Mouse (Mus musculus) erythroblast, embryonic 14.5 days (primary cell): ENCODE results near the gene Adprh. TPM values are rescaled to one million over a fixed set of nuclear protein-coding genes. Genes with fewer than 3 reads are reported as not detected.
"Not testable (repeated sequence)": the region's sequence is repeated elsewhere in the genome, so short reads cannot be mapped to it uniquely, and the experiment has no call there.

ENCODE experiments used
- H3K27me3 ChIP-seq: 2 replicates; pipeline ENCODE4 v1.6.1; 2012; ENCODE audit warnings: inconsistent platforms; ENCODE audit not compliant: control insufficient read depth
- H3K36me3 ChIP-seq: 2 replicates; pipeline ENCODE4 v1.6.1; 2012; ENCODE audit warnings: mild to moderate bottlenecking, inconsistent platforms; ENCODE audit not compliant: control insufficient read depth
- H3K4me1 ChIP-seq: 2 replicates; pipeline ENCODE4 v1.6.1; 2012; ENCODE audit warnings: inconsistent platforms; ENCODE audit not compliant: control insufficient read depth
- H3K4me3 ChIP-seq: replicated peaks from 2 replicates; pipeline ENCODE3; 2012; ENCODE audit warnings: moderate library complexity, mild to moderate bottlenecking, inconsistent platforms
- H3K9me3 ChIP-seq: 2 replicates; pipeline ENCODE4 v1.6.1; 2012; ENCODE audit warnings: low read length, inconsistent platforms, mixed read lengths; ENCODE audit not compliant: control insufficient read depth
- GATA1 ChIP-seq: IDR thresholded peaks from 2 replicates; pipeline ENCODE4 v1.6.1; 2012; ENCODE audit warnings: low read length, inconsistent platforms, mixed read lengths
- TAL1 ChIP-seq: IDR thresholded peaks from 3 replicates; pipeline ENCODE4 v1.6.1; 2012; ENCODE audit warnings: low read length, inconsistent platforms, mixed read lengths
- polyA plus RNA-seq: library from polyadenylated mRNA; stranded (reverse); fragments of >175 nt; gene quantifications from 2 replicates; pipeline ENCODE4 v1.2.3, GENCODE M21; 2012

Adprh gene
- 15.1 and 15.6 TPM in 2 replicates for polyA plus RNA-seq

DNA sequence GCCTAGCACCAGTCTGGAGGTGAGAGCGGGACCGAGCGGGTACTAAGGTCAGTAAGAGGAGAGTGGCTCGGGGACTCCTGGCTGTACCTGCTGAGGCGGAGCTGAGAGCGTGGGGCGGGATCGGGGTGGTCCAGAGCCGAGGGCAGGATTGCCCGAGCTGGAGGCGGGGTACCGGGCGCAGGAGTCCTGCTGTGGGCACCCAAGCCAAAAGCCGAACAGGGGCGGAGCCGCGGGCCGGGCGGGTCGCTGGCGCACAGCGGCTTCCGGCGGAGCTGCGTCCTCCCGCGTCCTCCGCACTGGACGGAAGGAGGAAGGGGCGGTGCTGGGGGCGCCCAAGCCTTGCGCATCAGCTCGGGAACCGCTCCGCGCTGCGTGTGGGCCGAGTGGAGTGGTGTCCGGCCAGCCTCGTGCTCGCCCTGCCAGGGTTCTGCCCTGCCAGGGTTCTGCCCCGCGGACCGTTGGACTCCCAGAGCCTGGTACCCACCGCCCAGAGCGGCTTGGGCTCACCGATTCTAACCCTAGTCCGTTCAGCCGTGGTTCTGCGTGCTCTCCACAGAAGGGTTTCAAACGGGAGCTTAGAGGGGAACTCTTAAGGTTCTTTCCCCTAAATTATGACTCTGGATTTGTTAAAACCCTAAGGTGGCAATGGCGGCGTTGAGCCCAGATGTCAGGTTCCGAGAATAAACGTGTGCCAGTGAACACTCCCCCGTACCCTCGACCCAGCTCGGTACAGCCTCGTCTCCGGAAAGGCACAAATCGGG, at the start of gene Adprh:
Gene Adprh, minus strand, starts transcription at position 262 of the 761 bp plus-strand sequence.
- Histone ChIP-seq H3K4me1 (peaks cover 38% of the 10 kb centered on the region), H3K27me3 (no peaks in the 10 kb centered on the region), H3K36me3 (peaks cover 26% of the 10 kb centered on the region), H3K4me3 (peak within 1 kb of the TSS; percentile 84), H3K9me3 (no peaks in the 10 kb centered on the region)
- TF ChIP-seq TAL1 = no peak
- TF ChIP-seq GATA1 = no peak

DNA sequence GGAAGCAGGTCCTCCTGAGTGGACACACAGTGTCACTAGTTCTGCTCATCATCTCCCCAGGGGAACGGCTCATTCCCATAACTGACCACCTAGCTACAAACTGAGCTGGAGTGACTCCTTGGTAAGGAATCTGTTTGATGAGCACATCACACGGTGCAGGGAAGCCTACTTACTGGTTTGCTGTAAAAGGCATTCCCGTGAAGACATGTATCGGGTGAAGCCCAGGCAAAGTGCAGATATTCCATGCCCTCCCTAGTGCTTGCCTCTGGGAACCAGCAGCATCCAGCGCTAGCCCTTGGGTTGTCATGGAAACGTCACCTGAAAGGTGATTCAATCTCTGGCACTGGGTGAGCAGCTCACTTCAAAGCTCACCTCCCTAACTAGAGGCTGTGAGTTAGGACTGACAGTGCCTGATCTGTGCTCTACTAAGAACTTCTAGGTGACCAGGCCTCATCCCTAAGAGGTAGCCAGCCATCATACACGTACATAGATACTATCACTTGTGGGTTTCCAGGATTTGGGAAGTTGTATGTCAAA, 44.2 kb upstream of the Adprh start:
- no peak overlapping the region for H3K4me3 ChIP-seq
- no peaks in the 10 kb centered on the region for H3K4me1 ChIP-seq
- no peaks in the 10 kb centered on the region for H3K27me3 ChIP-seq
- peaks cover 37% of the 10 kb centered on the region for H3K36me3 ChIP-seq
- no peaks in the 10 kb centered on the region for H3K9me3 ChIP-seq
- TF ChIP-seq GATA1 (no peak), TAL1 (no peak)

DNA sequence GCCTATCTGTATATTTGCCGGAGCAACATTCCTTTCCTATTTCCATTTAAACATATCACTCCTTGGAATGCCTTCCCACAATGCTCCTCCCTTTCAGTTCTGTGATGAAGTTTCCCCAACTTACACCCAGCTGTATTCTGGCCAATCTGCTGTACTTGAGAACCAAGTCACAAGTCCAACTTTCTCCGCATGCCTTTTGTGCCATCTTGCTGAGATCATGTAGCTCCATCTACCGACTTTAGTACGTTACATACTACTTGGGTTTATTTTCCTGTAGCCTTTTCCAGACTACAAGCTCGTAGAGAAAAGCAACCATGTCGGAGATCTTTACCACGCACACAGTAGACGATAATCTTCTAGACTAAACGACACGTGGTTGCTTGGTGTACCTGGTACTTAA, 41.4 kb upstream of the Adprh start:
- Histone ChIP-seq H3K27me3 (no peaks in the 10 kb centered on the region), H3K9me3 (no peaks in the 10 kb centered on the region), H3K4me1 (no peaks in the 10 kb centered on the region), H3K4me3 (no peak overlapping the region), H3K36me3 (peaks cover 20% of the 10 kb centered on the region)
- TF ChIP-seq TAL1 (no peak), GATA1 (no peak)

DNA sequence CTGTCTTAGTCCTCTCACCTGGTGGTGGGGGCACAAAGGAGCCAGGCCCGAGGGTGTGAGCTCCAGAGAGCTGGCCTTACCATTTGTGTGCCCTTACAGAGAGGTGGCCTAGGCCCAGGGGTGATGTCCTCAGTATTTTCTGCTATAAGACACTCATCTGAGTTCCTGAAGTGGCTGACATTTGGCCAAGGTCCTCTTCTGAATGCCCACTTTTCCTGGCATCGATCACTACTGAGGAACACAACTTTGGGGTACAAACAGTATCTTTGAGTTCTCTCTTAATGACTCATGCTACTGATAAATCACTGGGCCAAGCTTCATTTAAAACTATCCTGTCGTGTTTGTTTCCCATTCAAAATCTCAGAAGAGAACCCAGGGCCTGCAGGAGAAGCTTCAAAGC, 40.0 kb upstream of the Adprh start:
- H3K9me3 ChIP-seq = no peaks in the 10 kb centered on the region
- no peak overlapping the region for H3K4me3 ChIP-seq
- TF ChIP-seq GATA1 (no peak), TAL1 (no peak)
- no peaks in the 10 kb centered on the region for H3K4me1 ChIP-seq
- no peaks in the 10 kb centered on the region for H3K27me3 ChIP-seq
- peaks cover 11% of the 10 kb centered on the region for H3K36me3 ChIP-seq

DNA sequence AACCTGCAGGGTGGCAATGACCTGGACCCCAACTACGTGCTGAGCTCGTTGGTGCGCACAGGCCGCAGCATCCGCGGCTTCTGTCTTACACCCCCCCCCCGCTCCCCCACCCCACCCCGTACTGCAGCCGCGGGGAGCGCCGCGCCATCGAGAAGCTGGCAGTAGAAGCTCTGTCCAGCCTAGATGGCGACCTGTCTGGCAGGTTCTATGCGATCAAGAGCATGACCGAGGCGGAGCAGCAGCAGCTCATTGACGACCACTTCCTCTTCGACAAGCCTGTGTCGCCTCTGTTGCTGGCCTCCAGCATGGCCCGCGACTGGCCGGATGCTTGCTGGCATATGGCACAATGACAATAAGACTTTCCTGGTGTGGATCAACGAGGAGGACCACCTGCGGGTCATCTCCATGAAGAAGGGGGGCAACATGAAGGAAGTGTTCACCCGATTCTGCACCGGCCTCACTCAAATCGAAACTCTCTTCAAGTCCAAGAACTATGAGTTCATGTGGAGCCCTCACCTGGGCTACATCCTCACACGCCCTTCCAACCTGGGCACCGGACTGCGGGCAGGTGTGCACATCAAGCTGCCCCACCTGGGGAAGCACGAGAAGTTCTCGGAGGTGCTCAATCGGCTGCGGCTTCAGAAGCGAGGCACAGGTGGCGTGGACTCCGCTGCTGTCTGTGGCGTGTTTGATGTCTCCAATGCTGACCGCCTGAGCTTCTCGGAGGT, 31.2 kb upstream of the Adprh start:
- Histone ChIP-seq H3K27me3 (peaks cover 35% of the 10 kb centered on the region), H3K36me3 (no peaks in the 10 kb centered on the region), H3K4me3 (no peak overlapping the region), H3K9me3 (no peaks in the 10 kb centered on the region), H3K4me1 (peaks cover 31% of the 10 kb centered on the region)
- no peak for TF ChIP-seq TAL1

DNA sequence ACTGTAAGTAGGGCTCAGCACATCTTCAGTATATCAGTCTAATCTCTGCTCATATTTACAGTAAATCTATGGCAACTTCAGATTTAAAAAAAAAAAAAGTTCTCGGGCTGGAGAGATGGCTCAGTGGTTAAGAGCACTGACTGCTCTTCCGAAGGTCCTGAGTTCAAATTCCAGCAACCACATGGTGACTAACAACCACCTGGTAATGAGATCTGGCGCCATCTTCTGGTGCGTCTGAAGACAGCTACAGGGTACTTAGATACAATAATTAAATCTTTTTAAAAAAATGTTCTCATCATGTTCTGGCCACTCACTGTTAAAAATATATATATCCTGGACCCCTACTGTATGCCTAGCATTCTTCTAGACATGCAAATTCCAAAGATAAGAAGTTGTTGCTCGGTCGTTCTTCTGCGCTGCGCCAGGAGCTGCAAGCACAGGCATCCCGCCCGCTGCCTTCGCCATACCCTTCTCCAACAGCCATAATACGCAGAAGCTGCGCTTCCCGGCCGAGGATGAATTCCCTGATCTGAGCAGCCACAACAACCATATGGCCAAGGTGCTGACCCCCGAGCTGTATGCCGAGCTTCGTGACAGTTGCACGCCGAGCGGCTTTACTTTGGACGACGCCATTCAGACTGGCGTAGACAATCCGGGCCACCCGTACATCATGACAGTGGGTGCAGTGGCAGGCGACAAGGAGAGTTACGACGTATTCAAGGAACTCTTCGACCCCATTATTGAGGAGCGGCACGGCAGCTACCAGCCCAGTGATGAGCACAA, 30.5 kb upstream of the Adprh start:
- TF ChIP-seq GATA1 = no peak
- no peak for TF ChIP-seq TAL1
- Histone ChIP-seq H3K9me3 (no peaks in the 10 kb centered on the region), H3K27me3 (peaks cover 35% of the 10 kb centered on the region), H3K4me1 (peaks cover 31% of the 10 kb centered on the region), H3K4me3 (no peak overlapping the region), H3K36me3 (no peaks in the 10 kb centered on the region)

DNA sequence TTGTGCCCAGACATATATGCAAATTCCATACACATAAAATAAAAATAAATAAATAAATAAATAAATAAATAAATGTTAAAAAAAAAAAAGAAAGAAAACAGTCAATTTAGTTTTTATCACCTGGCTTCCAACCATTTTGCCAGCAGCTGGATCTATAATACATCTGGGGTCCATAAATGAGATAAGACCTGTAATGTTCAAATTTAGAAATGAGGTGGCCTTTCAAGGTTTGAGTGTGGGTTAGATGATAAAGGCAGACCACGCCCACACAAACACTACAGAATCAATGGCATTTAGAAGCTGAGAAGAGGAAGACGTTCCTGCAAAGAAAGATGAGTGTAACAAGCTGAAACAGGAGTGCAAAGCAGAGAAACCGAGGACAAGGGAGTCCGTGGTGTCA, 28.8 kb upstream of the Adprh start:
- no peak for TF ChIP-seq GATA1
- no peak for TF ChIP-seq TAL1
- no peak overlapping the region for H3K4me3 ChIP-seq
- H3K9me3 ChIP-seq = no peaks in the 10 kb centered on the region
- H3K36me3 ChIP-seq = no peaks in the 10 kb centered on the region
- peaks cover 39% of the 10 kb centered on the region for H3K4me1 ChIP-seq
- peaks cover 38% of the 10 kb centered on the region for H3K27me3 ChIP-seq

DNA sequence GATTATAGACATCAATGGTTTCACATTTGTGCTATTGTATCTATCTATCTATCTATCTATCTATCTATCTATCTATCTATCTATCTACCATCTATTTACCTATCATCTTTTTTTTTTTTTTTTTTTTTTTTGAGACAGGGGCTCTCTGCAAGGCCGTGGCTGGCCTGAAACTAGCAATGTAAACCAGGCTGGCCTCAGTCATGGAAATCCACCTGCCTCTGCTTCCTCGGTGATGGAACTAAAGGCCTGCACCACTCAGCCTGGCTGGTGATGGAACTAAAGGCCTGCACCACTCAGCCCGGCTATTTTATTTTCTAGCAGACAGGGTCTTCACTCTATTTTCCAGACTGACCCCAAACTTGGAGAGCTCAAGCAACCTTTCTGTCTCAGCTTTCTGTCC, 25.8 kb upstream of the Adprh start:
- no peak for TF ChIP-seq TAL1
- no peak for TF ChIP-seq GATA1
- H3K4me1 ChIP-seq = peaks cover 60% of the 10 kb centered on the region

DNA sequence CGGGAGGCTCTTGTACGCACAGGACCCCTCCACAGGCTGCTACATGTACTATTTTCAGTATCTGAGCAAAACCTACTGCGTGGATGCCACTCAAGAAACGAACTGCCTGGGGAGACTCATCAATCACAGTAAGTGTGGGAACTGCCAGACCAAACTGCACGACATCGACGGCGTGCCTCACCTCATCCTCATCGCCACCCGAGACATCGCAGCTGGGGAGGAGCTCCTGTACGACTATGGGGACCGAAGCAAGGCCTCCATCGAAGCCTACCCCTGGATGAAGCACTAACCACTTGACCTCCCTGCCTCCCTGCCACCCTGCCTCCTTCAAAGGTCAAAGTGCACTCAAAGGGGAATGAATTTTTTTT, 24.7 kb upstream of the Adprh start:
- H3K27me3 ChIP-seq, H3K36me3 ChIP-seq, H3K9me3 ChIP-seq: not testable (repeated sequence)
- H3K4me3 ChIP-seq = peak overlapping the region; percentile 64
- peaks cover 62% of the 10 kb centered on the region for H3K4me1 ChIP-seq

More for the DNA sequence above, 25.8 kb upstream of the Adprh start:
- Histone ChIP-seq H3K4me3 (no peak overlapping the region), H3K27me3 (peaks cover 19% of the 10 kb centered on the region), H3K36me3 (no peaks in the 10 kb centered on the region), H3K9me3 (no peaks in the 10 kb centered on the region)
